In the genomic region with DNA sequence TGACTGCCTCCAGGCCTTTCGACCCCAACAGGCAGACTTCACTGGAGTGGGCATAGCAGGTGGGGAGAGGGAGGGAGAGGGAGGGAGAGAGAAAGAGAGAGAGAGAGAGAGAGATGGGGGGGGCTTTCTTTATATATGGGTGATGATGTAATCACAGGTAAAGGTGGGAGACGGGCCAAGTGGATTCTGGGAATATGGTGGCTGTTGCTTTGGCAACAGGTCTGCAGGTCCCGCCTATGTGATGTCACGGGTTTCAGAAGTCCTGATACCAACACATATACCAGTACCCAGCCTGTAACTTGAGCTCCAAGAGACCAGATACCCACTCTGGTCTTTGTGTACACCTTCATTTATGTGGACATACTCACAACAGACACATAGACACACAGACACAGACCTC, we compare ENCODE assay signal across 28 mouse cellular contexts. TPM values are rescaled to one million over a fixed set of nuclear protein-coding genes. Genes with fewer than 3 reads are reported as not detected.
"Had no signal": no experiment of that assay in that cellular context is flagged by ENCODE, and none has a peak within 500 bp of the region (broad histone marks: within the 10 kb centered on the region; RNA-seq: fewer than 3 reads in every experiment).

No protein-coding gene starts in this region.

- H3K36me3 ChIP-seq: heart, embryonic 10.5 days; heart, embryonic 12.5 days; hindbrain, embryonic 10.5 days; hindbrain, embryonic 13.5 days; hindbrain, embryonic 15.5 days; kidney, embryonic 15.5 days; limb, embryonic 13.5 days; limb, embryonic 15.5 days; liver, embryonic 12.5 days had no signal

- H3K4me1 ChIP-seq: heart, embryonic 10.5 days; heart, embryonic 12.5 days; hindbrain, embryonic 10.5 days; hindbrain, embryonic 13.5 days; hindbrain, embryonic 15.5 days; kidney, embryonic 15.5 days; liver, embryonic 12.5 days had no signal

- H3K9ac ChIP-seq: heart, embryonic 12.5 days; hindbrain, embryonic 13.5 days; hindbrain, embryonic 15.5 days; kidney, embryonic 15.5 days; limb, embryonic 13.5 days; limb, embryonic 15.5 days; liver, embryonic 12.5 days; liver, embryonic 14.5 days had no signal

- H3K4me2 ChIP-seq: heart, embryonic 12.5 days; hindbrain, embryonic 13.5 days; hindbrain, embryonic 15.5 days; kidney, embryonic 15.5 days; limb, embryonic 13.5 days; limb, embryonic 15.5 days; liver, embryonic 12.5 days had no signal

- H3K27ac ChIP-seq: gastrocnemius, adult 2 months; heart, embryonic 10.5 days; hindbrain, embryonic 10.5 days; hindbrain, embryonic 13.5 days; hindbrain, embryonic 15.5 days; hindbrain, postnatal 0 days; kidney, embryonic 15.5 days; kidney, postnatal 0 days; limb, embryonic 13.5 days; limb, embryonic 15.5 days; liver, embryonic 12.5 days; liver, embryonic 14.5 days had no signal

- ATAC-seq: hindbrain, postnatal 0 days; intestine, embryonic 16.5 days; liver, embryonic 12.5 days had no signal

- H3K27me3 ChIP-seq: heart, embryonic 12.5 days; hindbrain, embryonic 13.5 days; hindbrain, embryonic 15.5 days; kidney, embryonic 15.5 days; limb, embryonic 13.5 days; limb, embryonic 15.5 days; liver, embryonic 12.5 days had no signal

- DNase-seq: gastrocnemius, adult 2 months; gastrocnemius, postnatal 10 days; gastrocnemius, postnatal 25 days; heart, postnatal 10 days; heart, postnatal 4 days; kidney, adult 11 months; kidney, adult 2 months; kidney, adult 9 months; kidney, postnatal 14 days; kidney, postnatal 36 days; layer of hippocampus, adult 9-11 months; layer of hippocampus, postnatal 36 days; left cerebral cortex, postnatal 4 days had no signal

- H3K9me3 ChIP-seq: heart, embryonic 10.5 days; hindbrain, embryonic 10.5 days; hindbrain, embryonic 13.5 days; hindbrain, embryonic 15.5 days; kidney, embryonic 15.5 days; limb, embryonic 15.5 days; liver, embryonic 12.5 days had no signal

- H3K4me3 ChIP-seq: gastrocnemius, adult 2 months; heart, embryonic 10.5 days; heart, embryonic 12.5 days; hindbrain, embryonic 10.5 days; hindbrain, embryonic 13.5 days; hindbrain, embryonic 15.5 days; kidney, embryonic 15.5 days; limb, embryonic 13.5 days; limb, embryonic 15.5 days; liver, embryonic 12.5 days had no signal

RNA-seq across cellular contexts. Expression of a gene that starts 27.5 kb away (rescaled TPM):
- polyA plus RNA-seq: heart, embryonic 12.5 days; heart, embryonic 14.5 days; hindbrain, embryonic 10.5 days; hindbrain, embryonic 13.5 days; limb, embryonic 11.5 days; limb, embryonic 13.5 days; limb, embryonic 15.5 days had no signal
